Mouse (Mus musculus) myocyte (in vitro differentiated cells): ENCODE measurements around the gene Uqcrfs1.

Source experiments
- E2F4 ChIP-seq: IDR thresholded peaks from one replicate; pipeline ENCODE4 v1.6.1; 2011; ENCODE audit warnings: mild to moderate bottlenecking, control low read depth, moderate library complexity; ENCODE audit not compliant: insufficient read depth
- MAX ChIP-seq: IDR thresholded peaks from one replicate; pipeline ENCODE4 v1.6.1; 2011; ENCODE audit warnings: low read depth, mild to moderate bottlenecking, control low read depth
- POLR2A ChIP-seq: IDR thresholded peaks from one replicate; pipeline ENCODE4 v1.6.1; 2011; ENCODE audit warnings: low read depth, mild to moderate bottlenecking, control low read depth, moderate library complexity; ENCODE audit not compliant: insufficient read length
- TCF12 ChIP-seq: IDR thresholded peaks from one replicate; pipeline ENCODE4 v1.6.1; 2011; ENCODE audit warnings: mild to moderate bottlenecking, control low read depth; ENCODE audit not compliant: poor library complexity, insufficient read depth, severe bottlenecking
- TCF3 ChIP-seq: IDR thresholded peaks from one replicate; pipeline ENCODE4 v1.6.1; 2011; ENCODE audit warnings: low read depth, control low read depth; ENCODE audit not compliant: insufficient read length
- USF1 ChIP-seq: IDR thresholded peaks from one replicate; pipeline ENCODE4 v1.6.1; 2011; ENCODE audit warnings: low read depth, mild to moderate bottlenecking, control low read depth, moderate library complexity

DNA sequence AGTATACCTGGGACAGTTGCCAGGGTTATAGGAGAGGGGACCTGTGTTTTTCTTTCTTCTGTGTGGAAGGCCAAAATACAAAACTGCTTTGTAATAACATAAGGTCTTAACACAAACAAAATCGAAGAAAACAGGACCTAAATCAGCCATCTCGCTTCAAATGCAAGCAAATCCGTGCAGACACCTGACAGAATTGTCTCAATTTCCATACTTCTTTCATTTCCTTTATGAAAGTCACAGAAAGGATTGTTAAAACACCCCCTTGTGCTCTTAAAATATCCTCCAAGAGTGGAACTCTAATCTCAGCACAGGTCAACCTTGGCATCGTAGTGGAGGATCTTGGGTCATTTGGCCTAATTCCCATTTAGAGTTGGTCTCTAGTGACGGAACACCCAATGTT is 14.9 kb upstream of the Uqcrfs1 start:
- no peak for TF ChIP-seq E2F4
- TF ChIP-seq TCF12: no peak
- TF ChIP-seq USF1: no peak
- no peak for TF ChIP-seq POLR2A
- no peak for TF ChIP-seq MAX
- no peak for TF ChIP-seq TCF3
